Mouse (Mus musculus) thymus, adult 2 months (tissue): ENCODE data around the gene Neu2.

ENCODE experiments used
- CTCF ChIP-seq: fragments of 200-500 bp; IDR thresholded peaks from 2 replicates; pipeline ENCODE4 v1.5.1; 2012; ENCODE audit warnings: mild to moderate bottlenecking, control low read depth, low read length, moderate library complexity, borderline replicate concordance; ENCODE audit not compliant: control insufficient read depth, poor library complexity, insufficient read depth; ENCODE audit errors: extremely low read depth
- POLR2A ChIP-seq: fragments of 200-500 bp; IDR thresholded peaks from 2 replicates; pipeline ENCODE4 v1.6.1; 2012; ENCODE audit warnings: mild to moderate bottlenecking, low read length, control low read depth, moderate library complexity; ENCODE audit not compliant: control insufficient read depth, poor library complexity, insufficient read depth; ENCODE audit errors: extremely low read depth

- TF ChIP-seq CTCF (no peak), POLR2A (0 out of 2 replicates have a peak, but pooled peaks have one; percentile 37)
Measured at GRCm38 (mm10) chr1:87620211-87620668, 110.6 kb downstream of the Neu2 start, which contains the start of gene Inpp5d.
